Mouse (Mus musculus): Measurements from ENCODE around the gene Atp6v0d1.
"Not testable (repeated sequence)": the region's sequence is repeated elsewhere in the genome, so short reads cannot be mapped to it uniquely, and the experiment has no call there.

The Atp6v0d1 gene

DNA sequence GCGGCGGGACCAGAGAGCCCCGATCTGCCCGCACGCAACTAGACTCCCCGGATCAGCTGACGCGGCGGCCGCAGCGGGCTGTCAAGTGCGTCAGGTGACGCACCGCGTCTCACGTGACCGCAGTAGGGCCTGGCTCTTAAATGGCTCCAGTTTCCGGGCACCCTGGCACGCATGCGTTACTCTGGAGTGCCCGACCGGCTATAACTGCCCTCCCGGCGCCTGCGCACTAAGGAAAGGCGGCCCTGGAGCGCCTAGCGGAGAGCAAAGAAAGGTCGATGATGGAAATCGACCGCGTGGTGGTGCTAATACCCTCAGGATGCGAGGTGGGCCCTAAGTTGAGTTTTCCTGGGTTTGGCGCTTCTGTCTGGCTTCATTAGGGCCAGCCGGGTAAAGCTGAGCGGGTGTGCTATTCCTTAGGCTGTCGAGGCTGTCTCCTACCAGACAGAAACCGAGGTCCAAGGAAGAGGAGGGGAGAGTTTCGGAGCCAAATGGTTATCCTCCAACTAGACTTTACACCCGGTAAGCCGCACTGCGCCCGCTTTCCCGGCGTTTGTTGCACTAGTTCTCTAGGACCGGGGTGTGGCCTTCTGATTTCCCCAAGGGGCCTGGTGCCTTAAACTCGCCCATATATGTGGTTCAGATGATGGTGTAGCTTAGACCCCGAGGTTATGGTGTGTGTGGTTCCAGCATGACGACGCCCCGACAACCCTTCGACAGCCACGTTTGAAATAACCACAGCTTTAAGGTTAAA is at the start of gene Atp6v0d1:
Gene Atp6v0d1, minus strand, starts transcription at position 96 of the 751 bp plus-strand sequence.
- DNase-seq (ENCODE audit: low spot score in 2 of 2): peak; percentile 100

DNA sequence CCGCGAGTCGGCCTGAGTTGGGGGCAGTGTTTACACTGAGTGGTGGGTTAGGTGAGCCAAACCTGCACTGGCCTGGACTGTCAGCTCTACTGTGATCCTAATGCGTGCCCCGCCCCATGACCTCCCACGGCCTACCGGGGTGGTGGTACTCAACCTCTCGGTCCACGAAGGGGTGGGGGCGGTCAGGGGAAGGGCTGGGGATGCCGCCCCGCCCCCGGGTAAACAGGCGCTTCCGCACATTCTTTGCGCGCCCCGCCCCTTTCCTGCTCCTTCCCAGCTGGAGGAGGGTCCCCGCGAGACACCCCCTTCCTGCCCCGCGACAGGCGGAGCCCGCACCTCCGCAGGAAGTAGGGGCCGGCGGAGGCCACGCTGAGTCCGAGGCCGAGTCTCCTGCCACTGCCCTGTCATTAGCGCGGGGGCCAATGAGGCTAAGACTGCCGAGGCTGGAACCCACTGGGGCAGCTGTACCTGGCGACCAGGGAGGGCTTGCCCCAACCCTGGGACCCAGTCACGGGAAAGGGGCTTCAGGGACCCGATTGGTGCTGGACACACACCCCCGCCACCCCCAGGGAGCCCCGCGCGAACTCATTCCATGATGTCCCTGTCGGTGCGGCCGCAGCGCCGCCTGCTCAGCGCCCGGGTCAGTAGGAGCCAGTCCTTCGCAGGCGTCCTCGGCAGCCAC is 48.1 kb upstream of the Atp6v0d1 start:
- peak; percentile 84 to 92 for DNase-seq (ENCODE audit: low spot score in 2 of 2)

DNA sequence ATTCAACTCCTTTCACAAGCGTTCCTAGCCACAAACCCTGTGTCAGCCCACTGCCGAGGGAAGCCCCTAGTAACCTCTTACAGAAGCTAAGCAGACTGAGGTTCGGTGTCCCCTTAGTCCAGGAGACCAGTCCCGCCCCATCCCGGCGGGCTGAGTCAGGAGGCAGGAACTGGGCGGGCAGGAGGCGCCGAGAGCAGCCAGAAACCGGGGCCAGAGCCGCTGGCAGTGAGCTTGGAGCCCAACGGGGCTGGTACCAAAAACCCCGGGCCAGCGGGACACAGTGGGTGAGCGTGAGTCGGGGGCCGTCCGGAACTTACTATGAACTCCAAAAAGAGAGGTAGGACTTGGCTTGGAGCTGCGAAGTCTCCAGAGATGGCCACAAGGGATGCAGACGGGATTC is 47.2 kb upstream of the Atp6v0d1 start:
- DNase-seq (ENCODE audit: low spot score in 2 of 2): peak; percentile 67 to 77

DNA sequence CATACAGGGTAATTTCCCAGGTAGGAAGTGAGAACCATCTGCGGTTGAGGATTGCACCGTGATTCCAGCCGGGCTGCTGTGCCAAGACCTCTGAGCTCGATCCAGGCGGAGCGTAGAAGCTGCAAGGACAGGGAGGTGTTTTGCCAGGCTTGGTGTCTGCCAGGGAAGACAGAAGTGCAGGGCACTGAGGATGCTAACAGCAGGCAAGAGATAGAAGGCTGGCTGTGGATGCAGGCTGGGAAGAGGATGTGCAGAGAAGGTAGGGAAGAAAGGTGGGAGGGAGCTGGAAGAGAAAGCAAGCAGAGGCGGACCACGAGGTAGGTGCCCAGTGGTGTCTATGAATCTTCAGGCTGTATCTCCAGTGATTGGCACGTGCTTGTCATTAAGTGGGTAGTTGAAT is 46.0 kb upstream of the Atp6v0d1 start:
- DNase-seq (ENCODE audit: low spot score in 2 of 2): no peak

DNA sequence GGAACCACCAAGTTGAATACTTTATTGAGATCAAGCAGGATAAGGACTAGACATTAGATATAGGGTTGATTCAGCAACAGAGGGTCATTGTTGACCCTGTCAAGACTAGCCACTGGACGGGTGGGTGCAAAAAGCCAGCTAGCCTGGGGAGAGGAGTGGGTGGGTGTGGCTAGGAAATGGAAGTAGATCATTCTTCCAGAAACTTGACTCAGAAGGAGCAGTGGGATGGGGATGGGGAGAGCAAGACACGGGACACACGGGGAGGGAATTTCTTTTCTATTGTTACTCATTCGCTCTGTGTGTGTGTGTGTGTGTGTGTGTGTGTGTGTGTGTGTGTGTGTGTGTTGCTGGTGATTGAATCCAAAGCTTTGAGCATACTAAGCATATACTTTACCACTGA is 43.9 kb upstream of the Atp6v0d1 start:
- DNase-seq (ENCODE audit: low spot score in 2 of 2): no peak

DNA sequence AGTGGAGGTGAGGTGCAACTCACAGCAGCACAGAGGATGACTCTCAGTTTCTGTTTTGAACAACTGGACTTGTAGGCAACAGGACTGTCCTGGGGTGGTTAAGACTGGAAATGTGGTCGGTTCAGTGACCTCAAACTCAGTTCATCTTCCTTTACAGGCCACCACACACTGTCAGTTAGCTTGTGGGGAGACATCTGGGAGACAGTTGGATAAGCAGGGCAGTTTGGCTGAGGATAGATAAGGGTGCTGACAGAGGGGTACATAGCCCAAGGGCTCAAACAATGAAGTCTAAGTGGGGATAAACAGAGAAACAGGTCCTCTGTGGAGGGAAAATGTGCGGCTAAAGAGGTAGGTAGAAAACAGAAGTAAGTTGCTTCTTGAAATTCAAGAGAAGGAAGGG is 43.5 kb upstream of the Atp6v0d1 start:
- no peak for DNase-seq (ENCODE audit: low spot score in 2 of 2)

DNA sequence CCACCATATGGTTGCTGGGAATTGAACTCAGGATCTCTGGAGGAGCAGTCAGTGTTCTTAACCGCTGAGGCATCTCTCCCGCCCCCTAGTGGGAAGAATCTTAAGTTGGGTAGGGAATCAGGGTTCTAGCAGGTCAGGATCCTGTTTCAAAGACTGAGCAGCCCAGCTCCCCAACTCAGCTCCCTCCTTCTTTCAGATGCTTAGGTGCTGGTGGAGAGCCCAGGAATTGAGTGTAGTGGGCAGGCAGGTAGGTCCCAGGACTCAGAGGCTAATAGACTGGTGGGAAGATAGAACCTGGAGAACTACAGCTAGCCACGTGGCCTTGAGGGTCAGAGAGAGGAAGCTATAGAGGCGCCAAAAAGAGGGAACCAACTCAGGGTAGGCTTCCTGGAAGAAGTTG is 41.8 kb upstream of the Atp6v0d1 start:
- peak in 1 of 2 experiments; percentile 50 for DNase-seq (ENCODE audit: low spot score in 2 of 2)

DNA sequence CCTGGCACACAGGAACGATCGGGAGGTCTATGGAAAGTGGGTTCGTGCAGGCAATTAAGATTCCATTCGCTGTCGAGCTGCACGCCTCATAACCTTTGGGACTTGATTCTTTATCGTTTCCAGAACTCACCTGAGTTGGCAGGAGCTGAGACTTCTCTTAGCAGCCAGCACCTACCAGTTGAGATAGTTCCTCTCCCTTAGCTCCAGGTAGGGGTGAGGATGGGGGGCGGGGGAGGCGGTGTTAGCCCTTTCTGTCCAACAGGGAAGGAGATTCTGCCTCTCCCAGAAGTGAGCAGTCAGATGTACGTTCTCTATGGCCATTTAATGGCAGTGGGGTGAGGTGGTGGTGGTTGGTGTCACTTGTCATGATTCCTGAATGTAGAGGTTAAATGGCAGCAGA is 41.2 kb upstream of the Atp6v0d1 start:
- no peak for DNase-seq (ENCODE audit: low spot score in 2 of 2)

DNA sequence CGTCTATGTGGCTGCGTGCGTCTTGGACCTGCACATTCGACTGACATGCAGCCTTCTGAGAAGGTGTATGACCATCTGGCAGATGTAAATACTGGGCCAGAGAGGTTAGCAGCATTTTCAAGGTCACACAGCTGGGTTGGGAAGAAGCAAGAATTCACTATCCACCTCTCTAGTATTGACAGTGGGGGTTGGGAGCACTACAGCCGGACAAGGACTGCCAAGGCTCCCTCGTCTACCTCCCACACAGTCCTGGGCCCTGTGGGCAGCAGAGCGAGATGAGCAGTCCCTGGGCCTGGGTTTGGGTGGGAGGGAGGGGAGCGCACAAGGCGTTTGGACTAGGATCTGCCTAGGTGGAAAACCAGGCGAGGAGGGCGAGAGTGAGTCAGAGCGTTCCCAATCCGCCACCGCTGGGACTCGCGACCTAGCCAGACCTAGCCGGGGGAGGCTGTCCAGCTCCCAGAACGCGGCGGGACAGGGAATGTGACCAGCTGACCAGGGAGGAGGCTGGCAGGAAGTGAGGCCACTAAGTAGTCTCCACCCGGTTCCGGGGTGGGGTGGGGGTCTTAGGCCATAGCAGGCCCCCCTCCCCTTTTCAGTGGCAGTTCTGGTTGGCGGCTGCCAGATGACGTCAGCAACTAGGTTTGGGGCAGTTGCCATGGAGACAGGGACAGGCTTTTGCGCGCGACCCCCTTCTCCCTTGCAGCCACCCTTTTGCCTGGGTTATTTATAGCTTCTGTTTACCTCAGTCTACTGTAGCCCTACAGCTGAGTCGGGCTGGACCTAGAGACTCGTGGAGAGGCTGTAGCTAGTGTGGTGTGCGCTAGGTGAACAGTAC is 40.6 kb upstream of the Atp6v0d1 start:
- DNase-seq (ENCODE audit: low spot score in 2 of 2): peak; percentile 92 to 94

DNA sequence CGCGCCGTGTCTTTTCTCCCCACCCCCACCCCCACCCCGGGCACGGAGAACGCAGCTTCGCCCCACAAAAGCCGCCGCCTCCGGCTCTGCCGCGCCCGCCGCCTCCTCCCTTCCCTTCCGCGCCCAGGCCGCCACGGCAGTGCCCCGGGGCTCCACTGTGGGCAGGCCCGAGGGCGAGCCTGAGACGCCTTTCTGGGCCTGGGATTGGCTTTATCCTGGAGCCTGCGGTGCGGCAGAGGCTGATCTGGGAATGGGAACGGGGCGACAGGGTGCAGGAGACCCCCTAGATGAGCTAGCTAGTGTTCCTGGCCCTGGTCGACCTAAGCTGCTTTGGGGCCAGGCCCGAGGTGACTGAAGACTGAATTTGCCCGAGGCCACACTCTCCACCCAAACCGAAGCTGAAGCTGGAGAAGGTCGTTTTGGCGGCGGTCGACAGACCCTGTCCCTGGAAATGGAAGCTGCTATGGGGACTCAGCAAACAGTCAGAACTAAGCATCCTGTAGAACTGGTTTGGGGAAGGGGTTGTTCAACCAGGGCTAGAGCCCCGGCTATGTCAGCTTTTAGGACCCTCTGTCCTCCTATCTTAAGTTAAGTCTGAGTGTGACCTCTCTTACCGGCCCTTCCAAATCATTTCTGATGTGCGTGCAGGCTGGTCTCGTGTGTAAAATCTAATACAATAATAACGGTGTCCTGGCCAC is 39.8 kb upstream of the Atp6v0d1 start:
- DNase-seq (ENCODE audit: low spot score in 2 of 2): peak; percentile 43 to 55

DNA sequence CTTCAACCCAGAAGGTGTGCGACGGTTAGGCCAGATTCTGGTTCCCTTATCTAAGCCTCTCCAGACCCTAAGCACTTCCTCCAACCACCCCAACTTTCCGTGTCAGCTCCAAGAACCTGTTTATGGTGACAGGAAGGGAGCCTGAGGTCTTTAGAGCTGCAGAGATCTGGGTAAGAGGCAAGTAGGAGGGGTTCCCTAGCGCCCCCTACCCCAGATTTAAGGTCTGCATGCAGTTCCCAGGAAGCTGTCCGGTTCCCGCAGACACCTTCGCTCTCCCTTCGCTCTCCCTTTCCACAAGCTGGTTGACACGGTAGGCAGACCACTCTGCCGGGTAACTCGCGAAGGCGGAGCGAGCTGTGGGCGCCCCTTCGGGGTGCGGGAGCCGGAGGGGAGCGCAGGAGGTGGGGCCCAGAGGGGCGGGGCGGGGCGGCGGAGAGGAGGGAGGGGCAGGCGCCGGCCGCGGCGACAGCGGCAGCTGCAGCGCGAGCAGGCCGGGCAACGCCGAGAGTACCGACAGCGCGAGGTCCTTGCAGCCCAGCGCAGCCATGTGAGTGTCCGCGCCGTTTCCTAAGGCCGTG is 39.0 kb upstream of the Atp6v0d1 start, which contains the start of gene Ripor1:
Gene Ripor1, plus strand, starts transcription at position 452 of the 578 bp plus-strand sequence.
- peak; percentile 77 to 78 for DNase-seq (ENCODE audit: low spot score in 2 of 2)

DNA sequence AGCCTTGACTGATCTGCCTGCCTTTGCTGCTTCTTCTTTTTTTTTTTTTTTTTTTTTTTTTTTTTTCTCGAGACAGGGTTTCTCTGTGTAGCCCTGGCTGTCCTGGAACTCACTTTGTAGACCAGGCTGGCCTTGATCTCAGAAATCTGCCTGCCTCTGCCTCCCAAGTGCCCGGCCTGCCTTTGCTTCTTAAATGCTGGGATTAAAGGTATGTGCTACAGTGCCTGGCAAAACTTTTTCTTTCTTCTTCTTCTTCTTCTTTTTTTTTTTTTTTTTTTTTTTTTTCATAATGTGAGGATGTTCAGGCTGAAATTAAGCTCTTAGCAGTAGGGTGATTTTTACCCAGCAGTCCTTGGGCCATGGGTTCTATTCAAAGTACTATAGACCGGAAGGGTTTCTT is 36.7 kb upstream of the Atp6v0d1 start:
- not testable (repeated sequence) for DNase-seq (ENCODE audit: low spot score in 2 of 2)

DNA sequence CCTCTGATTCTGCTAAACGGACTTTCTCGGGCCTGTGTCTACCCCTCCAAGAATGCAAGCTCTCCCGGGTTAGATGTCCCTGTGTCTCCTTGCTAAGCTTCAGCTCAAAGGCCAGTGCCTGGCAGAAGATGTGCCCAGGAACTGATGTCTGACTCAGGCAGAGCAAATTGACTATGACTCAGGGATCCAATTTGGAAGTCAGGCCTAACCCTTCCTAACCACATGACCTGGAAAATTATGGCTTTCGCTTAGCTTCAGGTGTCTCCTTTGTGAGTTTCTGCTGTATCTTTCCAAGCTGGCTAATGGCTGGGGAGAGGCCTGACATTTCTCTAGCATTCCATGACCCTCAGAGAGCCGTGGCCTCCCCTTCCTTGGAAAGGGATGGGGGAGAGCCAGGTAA is 35.5 kb upstream of the Atp6v0d1 start:
- DNase-seq (ENCODE audit: low spot score in 2 of 2): no peak

DNA sequence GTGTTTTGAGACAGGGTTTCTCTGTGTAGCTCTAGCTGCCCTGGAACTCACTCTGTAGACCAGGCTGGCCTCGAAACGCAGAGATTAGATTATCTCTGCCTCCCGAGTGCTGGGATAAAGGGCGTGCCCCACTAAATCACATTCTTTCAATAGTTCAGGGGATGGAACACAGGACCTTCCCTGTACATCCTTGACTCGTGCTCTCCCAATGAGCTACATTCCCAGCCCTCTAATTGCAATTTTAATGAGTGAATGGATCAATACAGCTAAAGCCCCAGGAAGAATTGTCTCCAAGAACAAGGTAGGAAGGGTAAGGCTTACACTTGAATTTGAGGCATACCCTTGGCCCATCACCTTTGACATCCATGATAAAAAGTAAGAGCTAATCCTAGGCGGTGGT is 32.9 kb upstream of the Atp6v0d1 start:
- no peak for DNase-seq (ENCODE audit: low spot score in 2 of 2)

DNA sequence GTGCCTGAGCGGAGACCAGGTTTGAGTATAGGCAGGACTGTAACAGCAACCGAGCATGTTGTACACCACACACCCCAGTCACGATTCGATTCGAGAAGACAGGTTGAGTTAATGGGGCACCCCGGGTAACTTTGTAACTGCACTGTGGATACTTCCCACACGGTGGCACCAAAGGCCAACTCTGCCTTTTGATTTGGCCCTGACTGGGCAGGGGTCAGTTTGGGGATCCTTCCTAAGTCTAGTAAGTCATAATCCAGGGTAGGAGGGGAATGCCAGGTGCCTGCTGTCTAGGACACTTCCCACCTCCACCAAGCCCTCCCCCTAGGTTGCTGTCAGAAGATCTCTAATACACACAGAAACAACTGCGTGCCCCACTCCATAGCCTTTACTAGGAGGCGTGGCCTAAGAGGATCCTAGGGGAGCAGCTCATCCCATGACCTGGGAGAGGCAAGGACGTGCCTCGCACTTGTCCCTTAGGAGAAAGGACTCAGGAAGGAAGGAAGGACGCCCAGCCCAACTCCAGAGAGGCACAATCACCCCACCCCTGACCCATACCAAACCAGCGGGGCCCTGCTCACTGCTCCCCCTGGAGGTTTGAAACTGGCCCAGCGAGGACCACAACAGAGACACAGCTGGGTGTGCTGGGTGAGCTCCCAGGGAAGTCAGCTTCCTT is 30.7 kb upstream of the Atp6v0d1 start:
- peak; percentile 89 to 92 for DNase-seq (ENCODE audit: low spot score in 2 of 2)

DNA sequence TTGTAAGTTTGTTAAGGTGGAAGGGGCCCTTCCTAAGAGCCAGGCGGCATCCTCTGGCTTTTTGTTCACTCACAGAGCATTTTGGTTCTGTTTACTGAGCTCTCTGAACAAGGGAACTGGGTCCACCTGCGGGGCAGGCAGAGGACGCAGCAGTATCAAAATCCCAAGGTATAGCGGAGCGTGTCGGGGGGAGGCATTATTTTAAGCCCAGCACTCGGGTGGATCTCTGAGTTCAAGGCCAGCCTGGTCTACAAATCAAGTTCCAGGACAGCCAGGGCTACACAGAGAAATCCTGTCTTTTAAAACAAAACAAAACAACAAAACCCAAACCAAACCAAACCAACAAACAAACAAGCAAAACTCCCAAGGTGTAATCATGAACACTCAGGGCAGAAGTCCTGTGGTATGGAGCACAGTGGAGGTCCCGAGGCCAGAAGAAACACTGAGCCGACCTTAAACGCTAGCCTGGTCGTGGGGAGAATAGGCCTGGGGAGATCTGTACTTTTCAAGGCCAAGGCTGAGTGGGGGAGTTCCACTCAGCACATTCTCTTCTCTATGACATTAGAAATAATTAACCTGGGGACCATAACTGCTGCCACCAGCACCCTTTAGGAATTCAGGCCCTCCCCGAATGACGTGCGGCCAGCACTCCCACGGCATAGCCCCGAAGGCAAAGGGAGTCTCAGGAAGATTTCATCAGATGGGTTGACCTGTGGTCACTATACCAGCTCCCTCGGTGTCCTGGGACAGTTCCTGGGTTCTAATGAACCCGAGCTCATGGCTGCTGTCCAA is 28.8 kb upstream of the Atp6v0d1 start:
- DNase-seq (ENCODE audit: low spot score in 2 of 2): no peak

DNA sequence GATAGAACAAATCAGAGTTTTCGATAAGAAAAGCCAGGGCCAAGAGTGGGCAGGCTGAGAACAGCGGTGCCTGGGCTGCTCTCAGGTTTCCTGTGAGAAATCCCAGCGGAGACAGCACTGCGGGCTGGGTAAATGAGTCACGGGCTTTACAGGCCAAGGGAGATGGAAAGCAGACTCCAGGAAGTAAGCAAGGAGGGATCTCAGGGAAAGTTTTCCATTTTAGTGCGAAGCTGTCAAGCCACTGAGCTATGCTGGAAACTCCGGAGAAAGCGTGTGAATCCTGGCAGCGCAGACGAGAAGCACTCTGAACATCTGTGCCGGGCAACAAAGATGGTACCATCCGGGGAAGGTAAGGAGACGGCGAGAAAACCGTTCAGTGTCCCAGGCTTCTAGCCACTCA is 28.0 kb upstream of the Atp6v0d1 start:
- DNase-seq (ENCODE audit: low spot score in 2 of 2): peak; percentile 74 to 81

DNA sequence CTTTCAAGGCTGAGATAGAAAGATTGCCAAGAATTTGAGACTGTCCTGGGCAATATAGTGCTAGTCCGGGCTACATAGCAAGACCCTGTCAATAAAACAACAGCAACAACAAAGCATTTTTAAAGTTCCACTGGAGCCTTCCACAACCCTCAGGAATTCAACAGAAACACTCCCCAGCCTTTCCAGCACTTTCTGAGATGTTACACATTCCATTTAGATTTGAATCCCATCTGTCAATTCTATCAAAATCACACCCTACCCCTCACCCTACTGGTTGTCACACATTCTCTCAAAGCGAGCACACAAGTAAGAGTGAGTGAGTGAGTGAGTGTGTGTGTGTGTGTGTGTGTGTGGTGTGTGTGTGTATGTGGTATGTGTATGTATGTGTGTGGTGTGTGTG is 26.6 kb upstream of the Atp6v0d1 start:
- DNase-seq (ENCODE audit: low spot score in 2 of 2): no peak

DNA sequence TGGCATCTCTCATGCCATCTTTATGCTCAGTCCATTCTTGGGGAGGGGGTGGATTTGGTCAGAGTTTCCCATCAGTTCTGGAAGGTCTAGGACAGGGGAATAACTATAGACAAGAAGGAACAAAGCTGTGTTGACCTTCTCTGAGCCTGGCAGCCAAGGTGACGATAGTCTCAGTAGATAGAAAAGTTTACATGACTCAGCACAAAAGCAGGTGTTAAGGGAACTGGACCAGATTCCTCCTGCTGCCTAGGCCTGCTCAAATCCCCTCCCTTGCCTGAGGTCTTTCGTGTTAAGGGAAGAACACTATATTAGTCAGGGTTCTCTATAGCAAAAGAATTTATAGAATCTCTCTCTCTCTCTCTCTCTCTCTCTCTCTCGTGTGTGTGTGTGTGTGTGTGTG is 13.9 kb upstream of the Atp6v0d1 start:
- DNase-seq (ENCODE audit: low spot score in 2 of 2): no peak

DNA sequence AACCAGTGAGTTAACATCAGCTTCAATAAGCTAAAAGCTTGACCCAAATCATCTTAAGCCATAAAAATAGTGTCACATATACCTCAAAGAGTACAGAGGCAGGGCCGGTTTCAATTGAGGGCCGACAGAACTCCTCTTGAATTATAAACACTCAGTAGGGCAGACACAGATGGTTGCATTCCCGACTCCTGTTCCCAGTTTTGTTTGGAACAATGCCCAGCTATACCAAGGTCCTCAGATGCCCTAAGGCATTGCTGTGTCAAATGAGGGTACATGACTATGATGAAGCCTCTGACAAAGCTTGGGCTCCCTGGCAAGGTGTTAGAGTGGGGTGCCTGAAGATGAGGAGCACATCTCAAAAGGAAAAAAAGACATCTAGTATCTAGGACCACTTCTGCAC is 9.7 kb upstream of the Atp6v0d1 start:
- no peak for DNase-seq (ENCODE audit: low spot score in 2 of 2)
